Mouse (Mus musculus) heart, adult 11 months (tissue): ENCODE data around the gene Ehmt2.
"Not testable (repeated sequence)": the region's sequence is repeated elsewhere in the genome, so short reads cannot be mapped to it uniquely, and the experiment has no call there.

Experiments used
- DNase-seq: peaks from one replicate; pipeline ENCODE4 v3.0.0; 2022

Ehmt2 gene

DNA sequence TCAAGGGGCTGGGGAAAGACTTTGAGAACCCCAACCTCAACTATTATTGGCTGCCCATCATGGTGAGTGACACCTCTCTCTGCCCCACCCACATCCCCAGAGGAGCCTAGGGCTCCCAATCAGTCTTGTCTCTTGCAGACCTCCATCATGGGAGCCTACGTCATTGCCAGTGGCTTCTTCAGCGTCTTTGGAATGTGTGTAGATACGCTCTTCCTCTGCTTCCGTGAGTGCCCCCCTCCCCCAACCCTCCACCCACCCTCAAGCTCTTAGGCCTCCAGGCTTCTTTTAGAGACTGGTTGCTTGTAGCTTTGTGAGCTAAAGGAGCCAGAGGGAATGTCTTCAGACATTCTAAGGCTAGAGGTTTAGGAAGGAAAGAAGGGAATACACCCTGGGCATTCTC lies 30.6 kb downstream of the Ehmt2 start:
- DNase-seq: no peak

DNA sequence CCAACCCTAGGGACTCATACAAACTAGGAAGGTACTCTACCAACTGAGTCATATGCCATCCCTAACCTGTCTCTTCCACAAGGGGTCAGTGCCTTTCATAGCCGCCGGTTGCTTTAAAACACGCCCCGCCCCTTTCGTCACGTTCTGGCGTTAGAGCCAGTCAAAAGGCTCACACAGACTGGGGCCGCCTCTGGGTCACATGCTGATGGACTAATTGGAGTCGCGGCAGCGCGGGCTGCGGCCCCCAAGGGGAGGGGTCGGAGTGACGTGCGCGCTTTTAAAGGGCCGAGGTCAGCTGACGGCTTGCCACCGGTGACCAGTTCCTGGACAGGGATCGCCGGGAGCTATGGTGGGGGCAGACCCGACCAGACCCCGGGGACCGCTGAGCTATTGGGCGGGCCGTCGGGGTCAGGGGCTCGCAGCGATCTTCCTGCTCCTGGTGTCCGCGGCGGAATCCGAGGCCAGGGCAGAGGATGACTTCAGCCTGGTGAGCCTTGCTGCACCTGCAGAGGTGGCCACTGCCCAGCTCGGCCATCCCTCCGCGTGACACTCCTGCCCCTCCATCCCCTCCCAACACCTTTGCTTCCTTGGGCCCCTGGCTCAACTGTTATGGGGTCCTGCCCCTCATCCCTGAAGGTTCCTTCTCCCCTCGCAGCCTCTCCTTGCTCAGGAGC lies 32.9 kb downstream of the Ehmt2 start, which contains the start of gene Neu1:
Gene Neu1 (plus strand): TSS at position 193 of the 674 bp plus-strand sequence.
- peak; percentile 100 for DNase-seq

DNA sequence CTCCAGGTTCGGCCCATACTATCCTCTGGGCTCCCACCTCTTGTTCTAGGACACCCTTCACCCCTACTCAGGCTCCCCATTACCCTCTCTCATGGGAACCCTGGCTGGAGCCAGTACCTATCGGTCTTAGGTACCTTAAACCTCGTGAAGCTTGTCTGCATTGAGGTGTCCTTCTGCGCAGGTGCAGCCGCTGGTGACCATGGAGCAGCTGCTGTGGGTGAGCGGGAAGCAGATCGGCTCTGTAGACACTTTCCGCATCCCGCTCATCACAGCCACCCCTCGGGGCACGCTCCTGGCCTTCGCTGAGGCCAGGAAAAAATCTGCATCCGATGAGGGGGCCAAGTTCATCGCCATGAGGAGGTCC lies 33.4 kb downstream of the Ehmt2 start:
- DNase-seq: peak; percentile 93

DNA sequence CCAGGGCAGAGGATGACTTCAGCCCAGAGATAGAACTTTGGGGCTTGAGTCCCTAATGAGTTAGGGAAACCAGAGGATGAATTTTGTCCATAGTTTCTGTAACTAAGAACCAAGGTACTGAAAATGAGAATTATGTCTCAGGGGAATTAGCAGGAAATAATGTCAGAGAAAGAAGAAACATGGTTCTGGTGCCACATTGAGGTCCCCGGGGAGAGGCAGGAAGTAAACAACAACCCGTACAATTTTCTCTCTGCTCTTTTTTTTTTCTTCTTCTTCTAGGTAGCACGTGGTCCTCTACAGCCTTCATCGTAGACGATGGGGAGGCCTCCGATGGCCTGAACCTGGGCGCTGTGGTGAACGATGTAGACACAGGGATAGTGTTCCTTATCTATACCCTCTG lies 34.0 kb downstream of the Ehmt2 start:
- no peak for DNase-seq

- DNase-seq: no peak
Observed at GRCm38 (mm10) chr17:34934031-34934430, 35.8 kb downstream of the Ehmt2 start.

DNA sequence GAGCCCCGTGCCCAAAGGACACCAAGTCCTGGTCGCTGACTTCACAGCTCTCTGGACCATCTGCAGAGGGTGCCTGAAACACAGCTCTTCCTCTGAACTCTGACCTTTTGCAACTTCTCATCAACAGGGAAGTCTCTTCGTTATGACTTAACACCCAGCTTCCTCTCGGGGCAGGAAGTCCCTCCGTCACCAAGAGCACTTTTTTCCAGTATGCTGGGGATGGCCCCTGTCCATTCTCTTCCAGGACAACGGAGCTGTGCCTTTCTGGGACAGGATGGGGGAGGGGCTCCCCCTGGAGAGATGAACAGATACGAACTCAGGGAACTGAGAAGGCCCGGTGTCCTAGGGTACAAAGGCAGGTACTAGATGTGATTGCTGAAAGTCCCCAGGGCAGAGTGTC lies 36.6 kb downstream of the Ehmt2 start:
- peak; percentile 96 for DNase-seq

DNA sequence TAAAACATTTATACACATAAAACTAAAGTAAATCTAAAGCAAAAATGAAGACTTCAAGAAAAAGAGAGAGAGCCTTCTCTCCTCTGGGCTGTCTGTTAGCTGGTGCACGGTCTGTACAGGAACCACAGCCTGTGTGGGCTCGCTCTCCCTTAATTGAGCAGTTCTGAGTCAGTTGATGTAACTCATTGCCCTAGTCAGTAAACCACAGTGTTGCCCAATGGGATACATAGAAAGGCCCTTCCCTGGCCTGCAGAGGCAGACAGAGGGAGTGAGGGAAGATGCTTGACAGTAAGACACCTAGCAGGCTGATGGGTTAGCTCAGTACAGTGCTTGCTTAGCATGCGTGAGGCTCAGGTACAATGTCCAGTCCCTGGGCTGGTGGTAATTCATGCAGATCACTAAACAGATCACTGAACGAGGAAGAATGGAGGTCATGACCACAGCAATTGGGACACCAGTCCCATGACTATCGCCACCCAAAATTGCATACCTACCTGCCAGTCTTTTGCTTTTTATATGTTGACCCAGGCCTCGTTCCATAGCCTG lies 39.8 kb downstream of the Ehmt2 start:
- no peak for DNase-seq

GRCm38 (mm10) chr17:34941344-34942041 lies 43.2 kb downstream of the Ehmt2 start:
- DNase-seq: peak; percentile 96

DNA sequence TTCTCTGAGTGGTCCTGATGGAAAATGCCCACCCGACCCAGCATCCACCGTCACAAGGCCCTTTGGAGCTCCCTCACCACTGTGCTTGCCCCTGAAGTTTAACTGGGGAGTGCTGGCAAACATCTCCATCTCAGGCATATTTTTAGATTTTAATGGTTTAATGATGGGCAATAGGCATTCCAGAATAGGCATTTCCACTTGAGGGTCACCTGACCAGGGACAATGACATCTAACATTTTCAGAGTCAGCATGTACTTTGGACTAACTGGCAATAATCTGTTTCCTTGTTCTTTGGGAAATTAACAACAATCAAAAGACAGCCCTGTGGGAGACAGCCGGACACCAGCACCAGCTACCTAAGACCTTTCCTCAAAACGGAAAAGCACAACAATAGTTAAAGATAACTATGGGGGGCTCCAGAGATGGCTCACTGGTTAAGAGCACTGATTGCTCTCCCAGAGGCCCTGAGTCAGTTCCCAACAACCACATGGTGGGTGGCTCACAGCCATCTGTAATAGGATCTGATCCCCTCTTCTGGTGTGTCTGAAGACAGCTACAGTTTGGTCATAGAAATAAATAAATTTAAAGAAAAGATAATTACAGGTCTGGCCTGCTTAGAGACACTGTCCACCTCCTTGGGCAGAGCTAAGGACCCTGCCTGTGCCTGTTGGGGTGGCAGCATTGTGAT lies 45.0 kb downstream of the Ehmt2 start:
- no peak for DNase-seq

DNA sequence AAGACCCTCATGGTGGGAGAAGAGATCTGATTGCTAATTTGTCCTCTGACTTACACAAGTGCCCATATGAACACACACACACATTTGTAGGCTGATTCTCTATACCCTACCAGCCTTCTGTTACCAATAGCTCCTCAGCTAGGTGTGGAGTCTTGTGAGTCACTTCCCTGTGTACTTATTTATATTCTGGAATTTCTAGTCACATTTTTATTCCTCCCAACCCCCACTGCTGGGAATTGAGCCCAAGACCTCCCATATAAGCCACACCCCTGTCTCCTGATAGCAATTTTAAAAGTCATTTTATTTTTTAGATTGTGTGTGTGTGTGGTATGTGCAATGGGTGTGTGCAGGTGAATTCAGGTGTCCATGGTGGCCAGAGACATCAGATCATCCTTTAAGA lies 46.1 kb downstream of the Ehmt2 start:
- no peak for DNase-seq

- no peak for DNase-seq
Observed at GRCm38 (mm10) chr17:34946486-34947140, 48.3 kb downstream of the Ehmt2 start.

DNA sequence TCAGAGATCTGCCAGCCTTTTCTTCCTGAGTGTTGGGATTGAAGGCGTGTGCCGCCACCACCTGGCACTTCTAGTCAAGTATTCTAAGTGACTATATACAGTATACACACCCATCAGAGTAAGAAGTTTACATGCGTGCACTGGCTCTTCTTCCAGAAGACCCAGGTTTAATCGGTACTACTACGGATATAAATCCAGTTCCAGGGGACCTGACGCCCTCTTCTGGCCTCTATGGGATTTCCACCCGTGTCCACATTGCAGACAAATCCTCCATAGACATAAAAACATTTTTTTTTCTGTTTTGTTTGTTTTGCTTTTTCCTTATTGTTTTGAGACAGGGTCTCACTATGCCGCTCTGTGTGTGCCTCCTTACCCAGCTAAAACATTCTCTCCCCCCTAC lies 49.3 kb downstream of the Ehmt2 start:
- DNase-seq: no peak

GRCm38 (mm10) chr17:34948721-34949552 lies 50.7 kb downstream of the Ehmt2 start:
- not testable (repeated sequence) for DNase-seq

- DNase-seq: no peak
Observed at GRCm38 (mm10) chr17:34949553-34949969, 51.3 kb downstream of the Ehmt2 start.

DNA sequence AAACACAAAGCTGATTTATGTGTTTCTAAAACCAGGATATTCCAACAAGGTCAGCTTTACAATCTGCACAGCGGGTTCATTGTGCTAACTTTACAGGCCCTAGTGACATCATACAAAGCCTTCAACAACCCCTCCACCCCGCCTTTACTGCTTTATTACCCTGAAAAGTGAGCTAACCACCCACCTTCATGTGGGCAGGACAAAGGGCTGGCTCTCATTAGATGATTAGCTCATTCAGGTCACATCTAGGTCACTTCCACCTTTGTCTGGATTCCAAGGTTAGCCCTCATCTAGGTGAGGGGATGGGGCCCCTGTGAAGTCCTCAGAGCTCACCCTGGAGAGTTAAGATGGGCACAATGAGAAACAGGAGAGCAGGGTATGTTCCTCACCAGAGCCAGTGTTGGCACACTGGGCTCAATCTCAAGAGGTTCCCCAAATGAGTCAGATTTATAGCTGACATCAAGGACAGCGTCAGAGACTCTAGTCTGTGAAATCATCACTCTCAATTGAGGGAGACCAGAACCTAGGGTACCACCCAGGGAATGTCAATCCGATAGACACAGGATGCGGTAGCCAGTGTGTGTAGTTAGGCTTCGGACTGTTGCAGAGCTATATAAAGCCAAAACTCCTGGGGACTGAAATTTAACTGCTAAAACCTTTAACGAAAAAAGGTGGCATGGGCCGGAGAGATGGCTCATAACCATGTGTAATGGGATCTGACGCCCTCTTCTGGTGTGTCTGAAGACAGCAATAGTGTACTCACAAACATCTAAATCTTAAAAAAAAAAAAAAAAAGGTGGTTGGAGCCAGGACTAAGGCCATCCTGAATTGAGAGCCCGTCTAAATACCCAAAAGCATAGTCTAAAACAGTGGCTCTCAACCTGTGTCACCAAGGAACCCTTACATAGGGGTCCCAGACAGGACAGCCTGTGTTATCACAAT lies 52.5 kb downstream of the Ehmt2 start:
- no peak for DNase-seq

DNA sequence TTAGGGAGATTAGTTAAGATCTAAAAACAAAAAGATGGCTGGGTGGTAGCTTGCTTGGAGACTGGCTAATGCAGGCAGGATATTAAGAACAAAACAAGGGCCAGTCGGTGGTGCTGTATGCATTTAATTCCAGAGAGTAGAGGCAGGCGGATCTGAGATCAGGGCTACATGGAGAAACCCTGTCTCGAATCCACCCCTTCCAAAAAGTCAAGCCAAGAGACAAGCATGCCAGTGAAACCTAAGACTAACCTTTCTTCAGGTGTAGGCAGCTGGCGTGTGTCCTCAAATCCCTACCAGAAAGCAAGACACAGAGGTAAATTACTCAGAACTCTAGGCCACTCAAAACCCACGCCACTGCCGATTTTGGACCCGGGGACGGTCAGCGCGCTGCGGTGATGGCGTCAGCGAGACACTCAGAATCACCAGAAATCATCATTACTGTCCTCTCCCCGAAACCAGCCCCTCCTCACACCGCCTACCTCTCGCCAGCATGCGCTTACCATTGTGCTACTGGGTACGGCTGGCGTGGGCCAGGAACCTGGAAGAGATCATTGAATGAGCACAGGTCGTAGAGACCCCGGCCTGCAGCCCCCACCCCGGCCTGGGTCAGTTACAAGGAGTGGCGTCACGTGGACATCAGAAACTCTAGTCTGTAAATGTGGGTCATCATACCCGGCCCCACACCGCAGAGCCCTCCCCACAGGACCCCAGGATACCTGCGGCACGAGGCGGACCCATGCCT lies 53.5 kb downstream of the Ehmt2 start:
- DNase-seq: no peak

DNA sequence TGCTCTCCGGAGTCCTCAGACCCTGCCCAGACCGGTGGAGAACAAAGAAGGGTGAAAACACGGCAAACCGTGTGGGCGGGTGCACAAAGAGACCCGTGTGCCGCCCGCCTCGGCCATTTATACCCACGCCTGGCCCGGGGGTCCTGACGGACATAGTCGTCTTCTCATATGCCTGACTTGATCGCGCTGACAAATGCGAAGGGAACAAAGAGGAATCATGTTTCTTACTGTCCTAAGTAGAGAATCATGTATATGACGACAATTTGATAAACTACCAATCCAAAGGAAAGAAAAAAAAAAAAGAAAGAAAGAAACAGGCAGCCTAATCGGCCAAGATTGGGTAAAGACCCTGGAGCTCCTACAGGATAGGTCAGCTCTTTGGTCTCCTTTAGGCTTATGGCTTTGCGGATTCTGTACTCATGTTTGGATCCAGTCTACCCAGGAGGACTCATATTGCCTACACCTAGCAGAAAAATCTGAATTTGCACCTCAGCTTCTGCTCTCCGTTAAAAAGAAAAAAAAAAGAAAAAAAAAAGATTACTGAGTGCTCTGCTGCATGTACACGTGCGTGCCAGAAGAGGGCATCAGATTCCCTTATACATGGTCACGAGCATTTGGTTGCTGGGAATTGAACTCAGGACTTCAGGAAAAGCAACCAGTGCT lies 54.2 kb downstream of the Ehmt2 start:
- peak; percentile 99 for DNase-seq

- no peak for DNase-seq
Observed at GRCm38 (mm10) chr17:34953258-34953657, 55.0 kb downstream of the Ehmt2 start.

DNA sequence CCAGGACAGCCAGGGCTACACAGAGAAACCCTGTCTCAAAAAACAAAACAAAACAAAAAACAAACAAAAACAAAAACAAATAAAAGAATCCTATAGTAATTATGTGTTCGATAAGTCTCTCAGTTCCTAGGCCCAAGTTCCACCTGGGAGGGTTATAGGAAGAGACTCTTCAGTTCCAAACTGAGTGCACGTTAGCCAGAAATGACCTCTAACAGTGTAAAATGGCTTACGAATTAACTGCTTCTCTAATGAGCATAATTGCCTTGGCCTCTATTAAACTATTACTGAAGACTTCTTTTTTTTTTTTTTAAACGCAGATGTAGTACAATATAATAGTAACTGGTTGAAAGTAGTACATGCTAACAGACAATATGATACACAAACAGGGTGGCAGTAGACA lies 55.6 kb downstream of the Ehmt2 start:
- DNase-seq: no peak

- DNase-seq: peak; percentile 90
Observed at GRCm38 (mm10) chr17:34954831-34955230, 56.6 kb downstream of the Ehmt2 start.
